Mouse (Mus musculus) stomach, embryonic 14.5 days (tissue): ENCODE data around the gene Dnah1. TPM values are rescaled to one million over a fixed set of nuclear protein-coding genes. Genes with fewer than 3 reads are reported as not detected.

ENCODE experiments used
- ATAC-seq: fragments of 200-750 bp; cut with Nextera tagmentation; 2 replicates; pipeline ENCODE4 v1.8.0; 2017; ENCODE audit warnings: low read depth, moderate TSS enrichment; ENCODE audit not compliant: insufficient number of reproducible peaks, insufficient read depth, low FRiP score
- H3K27ac ChIP-seq: fragments of 300-500 bp; sonication (generic); 2 replicates; pipeline ENCODE4 v1.5.1; 2014; ENCODE audit warnings: mild to moderate bottlenecking, low read length, moderate library complexity, mixed read lengths
- H3K27me3 ChIP-seq: fragments of 300-500 bp; sonication (generic); 2 replicates; pipeline ENCODE4 v1.6.1; 2014; ENCODE audit warnings: low read length, control low read depth, mixed read lengths; ENCODE audit not compliant: control insufficient read depth, insufficient read depth
- H3K36me3 ChIP-seq: fragments of 300-500 bp; sonication (generic); 2 replicates; pipeline ENCODE4 v1.6.1; 2014; ENCODE audit warnings: mild to moderate bottlenecking, control low read depth, low read length, moderate library complexity, mixed read lengths; ENCODE audit not compliant: control insufficient read depth, insufficient read depth
- H3K4me1 ChIP-seq: fragments of 300-500 bp; sonication (generic); 2 replicates; pipeline ENCODE4 v1.6.1; 2014; ENCODE audit warnings: low read length, control low read depth, mixed read lengths; ENCODE audit not compliant: control insufficient read depth, insufficient read depth
- H3K4me2 ChIP-seq: fragments of 300-500 bp; sonication (generic); replicated peaks from 2 replicates; pipeline ENCODE4 v1.6.1; 2014; ENCODE audit warnings: low read depth, low read length, control low read depth
- H3K4me3 ChIP-seq: fragments of 300-500 bp; sonication (generic); 2 replicates; pipeline ENCODE4 v1.5.1; 2014; ENCODE audit warnings: low read depth, low read length, control low read depth
- H3K9ac ChIP-seq: fragments of 300-500 bp; sonication (generic); replicated peaks from 2 replicates; pipeline ENCODE4 v1.6.1; 2014; ENCODE audit warnings: low read depth, mild to moderate bottlenecking, control low read depth, low read length, moderate library complexity, mixed read lengths
- H3K9me3 ChIP-seq: fragments of 300-500 bp; sonication (generic); 2 replicates; pipeline ENCODE4 v1.6.1; 2016; ENCODE audit warnings: low read depth, low read length, control low read depth; ENCODE audit not compliant: control insufficient read depth
- WGBS: fragments of 180-500 bp; shearing (Covaris S2); extraction: QIAGEN DNeasy Blood & Tissue Kit; methylation state at CpG from one replicate; pipeline ENCODE4 v1.1.7; 2014; 5-methylcytosine and 5-hydroxymethylcytosine counted together
- polyA plus RNA-seq: library from polyadenylated mRNA; unstranded; fragments of >200 nt; fragmentation: Nextera tagmentation; extraction: Ambion mirVana; gene quantifications from 2 replicates; pipeline ENCODE4 v1.2.1, GENCODE M21; 2014

Dnah1 gene
- polyA plus RNA-seq, 1 experiment from 2014 or later = 10.2 TPM

DNA sequence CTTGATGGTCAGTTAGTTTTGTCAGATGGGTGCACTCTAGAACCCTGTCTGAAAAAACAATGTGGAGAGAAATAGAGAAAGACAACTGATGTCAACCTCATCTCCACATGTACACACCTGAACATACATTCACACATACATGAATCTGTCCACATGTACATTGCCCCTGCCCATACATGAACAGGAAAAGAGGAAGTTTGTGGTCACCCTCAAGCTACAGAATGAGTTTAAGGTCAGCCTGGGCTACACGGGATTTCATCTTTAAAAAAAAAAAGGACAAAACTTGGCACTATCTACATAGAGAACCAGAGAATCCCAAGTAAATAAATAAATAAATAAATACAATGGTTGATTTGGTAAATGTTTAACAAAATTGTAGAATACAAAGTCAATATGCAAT, 78.9 kb downstream of the Dnah1 start:
- no peak overlapping the region for H3K27ac ChIP-seq
- H3K4me2 ChIP-seq = no peak overlapping the region
- no peaks in the 10 kb centered on the region for H3K9me3 ChIP-seq
- ATAC-seq = no peak
- 74% methylated on average over 1 of the region's 1 CpGs for WGBS
- no peak overlapping the region for H3K4me3 ChIP-seq
- no peaks in the 10 kb centered on the region for H3K27me3 ChIP-seq
- no peaks in the 10 kb centered on the region for H3K4me1 ChIP-seq
- H3K36me3 ChIP-seq = no peaks in the 10 kb centered on the region
- H3K9ac ChIP-seq = no peak overlapping the region

DNA sequence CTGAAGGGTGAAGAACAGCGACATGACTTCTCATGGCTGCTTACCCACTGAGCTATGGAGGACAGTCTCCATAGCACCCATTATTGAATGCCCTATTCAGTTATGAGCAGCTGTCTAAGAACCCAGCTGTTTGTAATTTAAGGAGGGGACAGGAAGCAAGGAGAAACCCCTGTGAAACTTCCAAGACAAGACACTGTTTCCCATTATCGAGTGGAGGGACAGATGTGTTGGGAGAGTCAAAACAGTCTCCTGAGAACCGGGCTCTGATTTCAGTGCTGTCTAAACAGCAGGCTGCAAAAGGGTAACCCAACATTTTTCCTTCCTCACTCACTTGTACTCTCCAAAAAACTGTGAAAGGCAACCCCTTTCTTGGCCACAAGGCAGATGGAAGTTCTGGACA, 83.2 kb downstream of the Dnah1 start:
- H3K9ac ChIP-seq = no peak overlapping the region
- WGBS = 67% methylated on average over 3 of the region's 3 CpGs

GRCm38 (mm10) chr14:31237101-31237882, 86.4 kb downstream of the Dnah1 start:
- WGBS = 80% methylated on average over 7 of the region's 7 CpGs
- no peak for ATAC-seq
- Histone ChIP-seq H3K9ac (no peak overlapping the region), H3K4me3 (no peak overlapping the region), H3K27me3 (no peaks in the 10 kb centered on the region), H3K36me3 (no peaks in the 10 kb centered on the region), H3K4me1 (no peaks in the 10 kb centered on the region), H3K4me2 (no peak overlapping the region), H3K9me3 (no peaks in the 10 kb centered on the region), H3K27ac (no peak overlapping the region)

More for the DNA sequence above, 83.2 kb downstream of the Dnah1 start:
- Histone ChIP-seq H3K4me3 (no peak overlapping the region), H3K27me3 (no peaks in the 10 kb centered on the region), H3K36me3 (no peaks in the 10 kb centered on the region), H3K4me1 (no peaks in the 10 kb centered on the region), H3K27ac (no peak overlapping the region), H3K9me3 (no peaks in the 10 kb centered on the region), H3K4me2 (no peak overlapping the region)
- ATAC-seq = no peak

DNA sequence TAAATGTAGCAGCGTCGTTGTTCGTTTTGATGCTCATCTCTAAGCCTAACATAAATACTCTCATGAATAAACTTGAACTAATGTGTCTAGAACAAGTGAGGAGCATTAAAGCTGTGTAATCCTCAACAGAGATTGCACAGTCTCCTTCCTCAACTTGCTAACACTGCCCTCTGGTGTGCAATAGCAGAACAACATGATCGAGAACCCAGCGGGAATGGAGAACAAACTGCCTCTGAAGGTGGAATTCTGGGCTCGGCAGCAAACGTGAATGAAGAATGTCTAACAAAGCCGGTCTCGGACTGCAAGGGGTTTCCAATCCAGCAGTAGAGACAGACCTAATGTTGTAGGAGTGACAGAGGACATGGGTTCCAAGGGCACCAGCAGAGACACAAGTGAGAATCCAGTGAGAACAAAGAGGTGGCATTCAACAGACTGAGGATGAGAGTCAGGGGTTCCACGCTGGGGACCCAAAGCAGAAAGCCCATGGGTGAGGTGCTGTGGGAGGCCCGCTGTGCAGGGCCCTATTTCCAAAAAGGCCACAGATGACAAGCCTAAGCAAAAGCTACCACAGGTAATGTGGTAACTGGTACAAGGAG, 89.6 kb downstream of the Dnah1 start:
- H3K27me3 ChIP-seq = no peaks in the 10 kb centered on the region
- no peak overlapping the region for H3K4me2 ChIP-seq
- H3K4me3 ChIP-seq = no peak overlapping the region
- H3K9ac ChIP-seq = no peak overlapping the region
- no peaks in the 10 kb centered on the region for H3K36me3 ChIP-seq
- 0 out of 2 replicates have a peak overlapping the region, but pooled peaks have one; percentile 2 for H3K27ac ChIP-seq
- H3K9me3 ChIP-seq = no peaks in the 10 kb centered on the region
- no peaks in the 10 kb centered on the region for H3K4me1 ChIP-seq
- ATAC-seq = peak; percentile 58; the same call in 1 of the 2 replicates
- 11% methylated on average over 11 of the region's 11 CpGs for WGBS

- no peak overlapping the region for H3K9ac ChIP-seq
- H3K4me3 ChIP-seq = no peak overlapping the region
- H3K27ac ChIP-seq = 0 out of 2 replicates have a peak overlapping the region, but pooled peaks have one; percentile 2
- no peaks in the 10 kb centered on the region for H3K27me3 ChIP-seq
- no peak overlapping the region for H3K4me2 ChIP-seq
- no peaks in the 10 kb centered on the region for H3K9me3 ChIP-seq
- WGBS = 76% methylated on average over 14 of the region's 14 CpGs
- no peak for ATAC-seq
- no peaks in the 10 kb centered on the region for H3K4me1 ChIP-seq
- no peaks in the 10 kb centered on the region for H3K36me3 ChIP-seq
Measured at GRCm38 (mm10) chr14:31233070-31233995, 90.4 kb downstream of the Dnah1 start.

- no peak overlapping the region for H3K4me2 ChIP-seq
- 85% methylated on average over 13 of the region's 13 CpGs for WGBS
- H3K9ac ChIP-seq = no peak overlapping the region
- ATAC-seq = no peak
- no peak overlapping the region for H3K4me3 ChIP-seq
- H3K4me1 ChIP-seq = no peaks in the 10 kb centered on the region
- H3K27me3 ChIP-seq = no peaks in the 10 kb centered on the region
- no peaks in the 10 kb centered on the region for H3K9me3 ChIP-seq
- H3K27ac ChIP-seq = no peak overlapping the region; the same call in 1 of the 2 replicates
- H3K36me3 ChIP-seq = no peaks in the 10 kb centered on the region
Measured at GRCm38 (mm10) chr14:31232404-31233069, 91.2 kb downstream of the Dnah1 start.

DNA sequence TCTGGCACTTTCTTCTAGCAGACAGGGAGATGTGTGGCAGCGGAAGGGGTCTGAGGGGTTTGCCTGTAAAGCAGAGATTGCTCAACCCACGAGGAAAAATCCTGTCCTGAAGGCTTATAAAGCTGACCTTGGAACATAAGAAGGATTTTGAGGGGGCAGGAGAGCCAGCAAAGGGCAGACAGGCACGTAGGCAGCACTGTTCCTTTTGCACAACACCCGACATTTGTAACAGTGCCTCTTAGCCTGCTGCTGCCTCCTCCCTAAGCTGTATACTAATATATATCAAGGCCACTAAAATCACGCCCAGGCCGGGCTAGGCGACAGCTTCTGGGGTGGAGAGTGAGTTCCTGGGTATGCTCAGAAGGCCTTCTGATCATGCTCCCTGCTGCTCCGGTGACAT, 93.3 kb downstream of the Dnah1 start:
- H3K27me3 ChIP-seq = no peaks in the 10 kb centered on the region
- no peaks in the 10 kb centered on the region for H3K36me3 ChIP-seq
- no peak overlapping the region for H3K9ac ChIP-seq
- no peak overlapping the region for H3K4me3 ChIP-seq
- ATAC-seq = no peak
- no peaks in the 10 kb centered on the region for H3K9me3 ChIP-seq
- no peak overlapping the region for H3K4me2 ChIP-seq
- 60% methylated on average over 8 of the region's 8 CpGs for WGBS
- H3K4me1 ChIP-seq = no peaks in the 10 kb centered on the region
- H3K27ac ChIP-seq = no peak overlapping the region

DNA sequence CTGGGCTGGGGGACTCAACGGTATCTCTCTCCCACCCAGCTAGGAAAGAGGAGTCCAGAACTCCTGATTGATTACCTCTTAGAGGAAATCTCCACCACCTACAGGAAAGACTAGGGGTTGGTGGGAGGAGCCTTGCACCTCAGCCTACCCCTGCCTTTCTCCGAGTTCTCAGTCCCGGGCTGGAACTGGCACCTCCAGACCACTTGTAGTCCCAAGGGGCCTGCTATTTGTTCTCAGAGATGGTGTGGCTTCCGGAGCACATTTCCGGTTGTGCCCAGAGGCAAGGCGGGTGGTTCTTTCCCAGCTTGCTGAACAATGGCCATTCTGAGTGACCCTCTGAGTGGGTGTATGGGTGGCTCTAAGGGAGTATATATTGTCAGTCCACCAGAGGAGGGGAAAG, 95.5 kb downstream of the Dnah1 start:
- ATAC-seq = no peak
- no peak overlapping the region for H3K4me2 ChIP-seq
- WGBS = 63% methylated on average over 6 of the region's 6 CpGs
- no peaks in the 10 kb centered on the region for H3K36me3 ChIP-seq
- H3K4me3 ChIP-seq = no peak overlapping the region
- no peaks in the 10 kb centered on the region for H3K4me1 ChIP-seq
- no peak overlapping the region for H3K9ac ChIP-seq
- H3K9me3 ChIP-seq = no peaks in the 10 kb centered on the region
- H3K27ac ChIP-seq = peak overlapping the region; percentile 15; the same call in 1 of the 2 replicates
- no peaks in the 10 kb centered on the region for H3K27me3 ChIP-seq
